Mouse (Mus musculus): ENCODE measurements at regions not wholly inside any gene's neighbourhood (a gene's known extent, or its start where the extent isn't known, plus 50 kb on each side); places are given as distances from the start of the nearest gene placed in this dataset.

GRCm38 (mm10) chr4:105554994-105555393 is 234.7 kb upstream of the Gm12728 start:
- TF ChIP-seq CTCF (IDR thresholded peaks at IDR 0.05; ENCODE audit: borderline replicate concordance, extremely low read depth, insufficient read depth, insufficient read length) (no peak), POLR2A (IDR thresholded peaks at IDR 0.05; ENCODE audit: borderline replicate concordance, extremely low read depth, insufficient read depth, insufficient read length, poor library complexity, severe bottlenecking) (no peak)

Measured in brain, embryonic 14.5 days (tissue).